Mouse (Mus musculus) thymus, postnatal 10 days (tissue): ENCODE measurements around the gene 2610021A01Rik.
"Not testable (repeated sequence)": the region's sequence is repeated elsewhere in the genome, so short reads cannot be mapped to it uniquely, and the experiment has no call there.

Experiments
- DNase-seq, 2 experiments: peaks; one replicate each; pipeline ENCODE4 v3.0.0; 2021; ENCODE audit warnings: low spot score in 2 of 2

2610021A01Rik gene

DNA sequence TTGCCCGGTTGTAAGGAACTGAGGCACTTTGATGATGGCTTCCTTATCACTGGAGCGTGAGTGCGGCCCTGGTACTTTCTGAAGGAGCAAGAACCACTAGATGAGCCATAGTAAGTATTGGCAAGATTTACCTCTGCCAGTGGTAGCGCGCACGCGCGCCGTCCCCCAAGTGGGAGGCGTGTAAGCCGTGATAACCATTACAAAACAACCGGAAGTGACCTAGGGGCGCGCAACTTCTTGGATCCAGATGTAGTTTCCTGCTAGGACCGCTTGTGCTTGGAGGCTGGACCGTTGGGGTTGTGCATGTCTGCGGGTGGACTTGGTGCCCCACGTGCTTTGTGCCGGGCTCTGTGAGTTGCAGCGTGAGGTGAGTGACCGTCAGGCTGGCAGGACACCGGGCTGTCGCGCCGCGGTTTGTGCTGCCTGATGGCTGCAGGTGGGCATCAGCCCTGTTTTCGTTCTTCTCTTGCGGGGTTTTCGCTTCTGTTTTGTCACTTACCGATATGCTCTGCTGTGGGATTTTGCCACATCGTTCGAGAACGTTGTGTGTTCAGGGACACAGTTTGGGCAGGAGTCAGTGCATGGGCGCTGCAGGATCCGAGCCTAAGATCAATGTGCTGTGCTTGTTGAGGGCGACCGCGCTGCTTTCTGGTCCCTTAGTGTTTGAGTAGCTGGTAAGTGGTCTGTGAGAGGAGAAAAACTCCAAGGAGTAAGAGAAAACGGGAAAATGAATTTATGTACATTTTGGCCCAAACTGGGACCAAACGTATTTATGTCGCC lies at the start of gene 2610021A01Rik:
Gene 2610021A01Rik (plus strand): TSS at position 197 of the 780 bp plus-strand sequence.
- DNase-seq = peak; percentile 80 to 83

DNA sequence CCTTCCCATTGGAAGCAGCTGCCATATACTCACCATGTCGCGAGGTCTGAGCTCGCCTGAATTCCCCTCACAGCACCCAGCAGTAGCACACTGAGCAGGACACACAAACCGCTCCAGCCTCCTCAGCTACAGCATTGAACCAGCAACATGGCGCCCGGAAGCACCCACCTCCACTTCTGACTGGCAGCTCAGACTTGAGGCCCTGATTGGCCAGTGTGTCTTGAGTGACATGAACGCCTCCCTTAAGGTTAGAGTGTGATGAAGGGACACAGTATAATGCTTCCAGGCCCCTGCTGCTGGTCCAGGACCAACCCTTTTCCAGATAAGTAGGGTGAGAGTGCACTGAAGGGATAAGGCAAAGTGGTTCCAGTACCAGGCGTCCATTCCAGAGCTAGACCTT lies 38.3 kb upstream of the 2610021A01Rik start:
- DNase-seq = no peak

DNA sequence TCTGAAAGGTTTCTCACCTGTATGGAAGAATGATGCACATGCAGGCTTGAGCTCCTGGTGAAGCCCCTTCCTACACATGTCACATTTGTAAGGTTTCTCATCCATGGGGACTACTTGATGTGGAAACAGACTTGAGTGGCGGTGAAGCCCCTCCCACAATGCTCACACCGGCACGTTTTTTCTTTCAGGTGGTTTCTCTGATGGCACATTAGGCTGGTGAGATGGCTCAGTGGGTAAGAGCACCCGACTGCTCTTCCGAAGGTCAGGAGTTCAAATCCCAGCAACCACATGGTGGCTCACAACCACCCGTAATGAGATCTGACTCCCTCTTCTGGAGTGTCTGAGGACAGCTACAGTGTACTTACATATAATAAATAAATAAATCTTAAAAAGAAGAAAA lies 25.5 kb upstream of the 2610021A01Rik start, which contains the start of gene Gm6871:
Gene Gm6871 (minus strand): TSS at position 101 of the 400 bp plus-strand sequence.
- DNase-seq = not testable (repeated sequence)

DNA sequence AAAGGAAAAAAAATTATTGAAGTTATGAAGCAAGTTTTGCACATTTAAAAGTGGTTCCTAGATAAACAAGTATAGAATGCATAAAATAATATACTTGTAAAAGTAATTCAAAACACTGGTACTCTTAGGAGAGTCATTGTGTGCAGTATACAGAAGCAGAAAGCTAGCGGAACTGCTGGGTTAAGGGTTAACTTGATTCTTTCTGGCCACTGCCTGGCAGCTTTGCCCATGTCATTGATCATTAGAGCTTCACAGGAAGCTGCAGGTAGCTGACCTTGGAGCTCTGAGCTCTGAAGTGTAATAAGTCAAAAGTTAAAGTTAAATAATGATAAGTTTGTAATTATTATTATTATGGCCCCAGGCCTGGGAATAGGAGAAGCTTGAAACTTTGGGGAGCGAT lies 21.1 kb upstream of the 2610021A01Rik start:
- DNase-seq = no peak

DNA sequence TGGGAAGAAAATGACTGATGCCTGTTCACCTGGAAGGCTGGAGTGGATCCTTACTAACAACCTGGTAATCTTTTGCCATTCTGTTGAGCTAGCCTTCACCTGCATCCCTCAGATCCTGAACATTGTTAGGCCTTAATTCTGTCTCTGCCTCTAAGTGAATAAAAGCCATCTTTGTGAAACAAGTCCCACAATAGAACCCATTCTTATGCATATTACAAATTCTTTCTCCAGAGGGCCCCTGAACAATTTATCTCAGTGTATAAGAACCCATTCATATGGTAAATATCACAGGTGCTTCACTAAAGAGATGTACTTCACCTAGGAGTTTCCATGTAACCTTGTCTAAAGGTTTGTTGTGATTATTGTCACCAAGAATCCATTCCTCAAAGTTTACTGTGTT lies 17.0 kb upstream of the 2610021A01Rik start:
- no peak for DNase-seq

DNA sequence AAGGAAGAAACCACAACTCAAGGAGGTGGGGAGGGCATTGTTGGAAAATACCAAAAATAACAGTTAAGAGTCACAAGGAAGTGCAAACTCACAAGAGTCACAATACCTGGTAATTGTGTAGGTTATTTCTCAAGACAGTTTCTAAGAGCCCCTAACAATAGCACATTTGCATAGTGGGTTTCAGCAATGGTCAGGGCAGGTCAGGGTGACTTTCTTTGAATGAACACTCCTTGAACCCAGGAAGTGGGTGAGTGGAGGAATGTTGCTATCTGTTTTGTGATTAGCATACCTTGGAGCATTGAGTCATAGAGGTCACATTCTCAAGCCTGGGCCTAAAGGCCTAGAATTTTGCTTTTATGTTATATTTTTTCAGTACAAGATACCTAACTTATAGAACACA lies 11.2 kb upstream of the 2610021A01Rik start:
- DNase-seq = not testable (repeated sequence)

DNA sequence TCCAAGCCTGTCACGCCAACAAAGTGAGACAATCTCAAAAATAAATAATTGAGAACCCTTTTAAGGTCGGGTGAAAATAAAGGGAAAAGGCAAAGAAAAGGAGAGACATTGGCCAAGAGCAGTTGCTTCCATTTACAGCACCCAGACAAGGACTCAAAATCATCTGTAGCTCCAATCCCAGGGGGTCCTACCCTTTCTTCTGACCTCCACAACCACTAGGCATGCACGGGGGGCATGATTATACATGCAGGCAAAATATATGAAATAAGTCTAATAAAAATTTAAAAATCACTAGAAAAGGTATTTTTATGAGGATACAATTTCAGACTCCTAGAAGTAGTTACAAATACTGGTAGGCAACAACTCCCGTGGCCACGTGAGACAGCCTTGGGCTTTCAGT lies 415 bp upstream of the 2610021A01Rik start:
- no peak for DNase-seq

DNA sequence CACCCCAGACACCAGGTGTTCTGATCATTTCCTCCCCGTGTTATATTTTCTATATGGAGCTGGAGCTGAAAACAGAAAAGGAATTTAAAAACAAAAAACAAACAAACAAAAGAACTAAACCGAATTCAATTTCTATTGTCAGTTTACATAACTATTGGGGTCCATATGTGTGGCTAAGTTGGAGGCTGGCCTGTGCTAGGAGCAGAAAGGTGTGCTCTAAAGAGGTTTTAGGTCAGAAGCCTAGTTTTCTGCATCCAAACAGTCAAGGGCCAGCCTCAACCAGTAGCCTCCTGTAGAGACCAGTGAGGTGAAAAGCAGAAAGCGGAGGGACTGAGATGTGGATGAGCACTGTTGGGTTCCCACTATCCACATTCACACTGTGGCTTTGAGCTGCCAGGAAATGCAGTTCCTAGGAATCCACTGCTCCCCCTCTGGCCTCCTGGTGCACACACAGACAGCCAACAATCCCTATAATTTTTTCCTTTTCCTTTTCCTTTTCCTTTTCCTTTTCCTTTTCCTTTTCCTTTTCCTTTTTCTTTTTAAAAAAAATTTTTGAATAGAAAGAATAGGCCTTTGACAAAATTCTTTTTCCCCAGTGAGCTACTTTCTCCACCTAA lies 1.0 kb downstream of the 2610021A01Rik start:
- no peak for DNase-seq

DNA sequence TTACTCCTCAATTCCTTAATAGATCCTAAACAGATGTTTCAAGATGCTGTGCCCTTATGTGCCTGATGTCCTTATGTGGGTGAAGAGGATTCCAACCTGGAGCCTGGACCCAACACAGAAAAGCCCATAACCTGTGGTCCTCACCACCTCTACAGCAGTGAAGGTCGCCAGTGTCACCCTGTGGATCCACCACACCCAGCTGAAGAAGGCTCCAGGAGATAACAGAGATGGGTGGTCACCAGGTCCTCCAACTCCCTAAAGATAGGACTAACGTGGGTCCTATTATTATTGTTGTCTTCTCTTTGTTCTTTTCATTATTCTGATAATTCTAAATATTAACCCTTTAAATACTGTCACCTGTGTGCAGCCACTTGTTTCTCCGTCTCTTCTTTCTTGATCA lies 12.6 kb downstream of the 2610021A01Rik start:
- DNase-seq = no peak

DNA sequence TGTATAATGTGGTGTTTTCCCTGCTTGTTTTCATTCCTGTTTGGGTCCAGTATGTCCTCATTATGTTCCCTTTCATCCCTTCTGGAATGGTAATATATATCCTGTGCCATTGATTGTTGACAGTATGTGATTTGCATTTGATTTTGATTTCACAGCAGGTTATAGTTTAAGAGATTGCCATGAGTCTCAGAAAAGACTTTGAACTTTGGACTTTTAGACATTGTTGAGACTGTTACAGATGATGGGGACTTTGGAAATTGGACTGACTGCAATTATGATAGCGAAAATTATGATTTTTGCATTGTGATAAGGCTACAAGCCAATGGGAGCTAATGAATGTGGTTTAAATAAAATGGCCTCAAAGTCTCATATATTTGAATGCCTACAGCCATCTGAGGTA lies 17.2 kb downstream of the 2610021A01Rik start:
- not testable (repeated sequence) for DNase-seq

DNA sequence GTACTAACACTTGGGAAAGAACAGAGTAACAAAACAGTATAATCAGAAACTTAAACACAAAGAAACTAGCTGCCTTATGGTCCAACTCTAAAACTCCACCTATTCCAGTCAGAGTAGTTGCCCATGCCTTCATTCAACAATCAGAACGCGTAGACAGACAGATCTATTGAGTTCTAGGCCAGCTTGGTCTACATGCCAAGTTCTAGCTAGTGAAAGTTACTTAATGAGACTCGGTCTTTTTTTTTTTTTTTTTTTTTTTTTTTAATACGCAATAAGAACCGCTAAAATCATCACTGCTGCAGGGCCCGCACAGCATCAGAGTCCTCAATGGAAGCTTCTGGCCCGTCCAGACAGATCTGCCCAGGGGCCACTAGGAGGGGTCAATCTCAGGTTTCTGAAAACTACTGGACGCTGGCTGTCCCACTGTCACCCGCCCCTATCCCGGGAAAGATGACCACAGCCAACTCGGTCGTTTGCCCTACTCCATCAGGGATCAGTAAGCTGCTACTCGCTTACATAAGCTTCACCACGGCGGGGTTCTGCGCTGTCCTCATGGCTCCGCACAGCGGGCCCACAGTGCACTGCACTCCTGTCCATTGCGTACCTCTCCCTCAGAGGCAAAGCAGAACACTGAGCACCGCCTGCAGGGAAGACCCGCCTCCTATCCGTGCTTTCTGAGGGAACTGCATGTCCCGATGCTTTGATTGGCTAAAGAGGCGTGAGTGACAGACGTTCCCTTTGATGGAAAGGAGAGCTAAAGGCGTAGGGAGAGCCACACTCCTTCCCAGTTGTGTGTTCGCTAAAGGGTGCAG lies 33.6 kb downstream of the 2610021A01Rik start, which contains the start of gene Zfp788:
Gene Zfp788 (plus strand): TSS at position 795 of the 812 bp plus-strand sequence.
- DNase-seq = peak; percentile 82 to 88

DNA sequence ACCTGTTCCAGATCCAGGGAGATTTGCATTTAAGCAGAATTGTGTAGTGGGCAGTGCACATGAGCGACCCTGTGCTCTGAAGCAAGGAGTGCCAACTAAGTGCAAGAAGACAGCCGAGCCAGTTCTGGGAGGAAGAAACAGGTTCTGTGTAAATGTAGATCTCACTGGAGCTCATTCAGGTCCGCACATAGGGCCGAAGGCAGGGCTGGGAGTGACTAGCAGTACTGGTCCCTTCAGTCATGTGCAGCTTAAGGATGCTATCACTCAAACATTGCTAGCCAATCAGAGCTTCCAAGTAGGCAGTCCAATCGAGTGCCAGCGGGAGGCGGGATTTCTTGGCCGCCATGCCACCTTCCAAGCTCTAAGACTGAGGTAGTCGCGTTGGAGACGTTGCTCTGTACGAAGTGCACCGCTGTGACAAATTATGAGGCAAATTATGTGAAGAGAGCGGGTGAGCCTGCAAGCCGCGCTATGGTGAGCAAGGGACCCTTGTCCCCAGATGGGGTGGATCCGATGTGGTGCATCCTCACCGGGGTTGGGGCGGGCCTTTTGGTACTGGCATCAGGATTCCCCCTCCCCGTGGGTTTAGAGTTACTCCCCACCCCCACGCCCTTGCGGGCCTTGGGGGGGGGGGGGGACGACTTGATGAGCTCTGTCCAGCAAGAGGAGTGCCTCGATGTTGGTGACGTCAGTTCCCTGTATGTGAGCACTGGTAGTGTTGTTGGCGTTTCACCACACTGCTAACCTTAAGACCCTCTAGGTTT lies 34.4 kb downstream of the 2610021A01Rik start:
- DNase-seq = peak; percentile 75 to 76

DNA sequence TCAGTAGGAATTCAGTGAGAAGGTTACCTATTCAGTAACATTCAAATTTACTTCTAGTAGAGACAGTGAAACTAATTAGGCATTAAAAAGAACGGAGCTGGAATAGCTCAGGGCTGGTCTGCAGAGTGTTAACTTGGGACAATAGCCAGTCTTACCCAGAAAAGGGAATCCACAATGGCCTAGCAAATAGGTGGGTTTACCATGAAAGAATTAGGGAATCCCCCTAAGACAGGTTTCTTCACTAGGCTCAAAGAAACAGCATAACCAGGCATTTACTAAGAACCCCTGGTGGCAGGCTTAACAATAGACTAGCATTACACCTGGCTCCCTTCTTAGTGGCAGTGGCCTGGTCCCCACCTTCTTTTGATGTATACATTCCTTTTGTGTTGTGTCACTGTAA lies 75.3 kb downstream of the 2610021A01Rik start:
- DNase-seq = not testable (repeated sequence)
